Mouse (Mus musculus) liver, embryonic 14.5 days (tissue): ENCODE measurements around the gene Stard3. TPM values are rescaled to one million over a fixed set of nuclear protein-coding genes. Genes with fewer than 3 reads are reported as not detected.

ENCODE experiments used
- ATAC-seq: fragments of 200-750 bp; cut with Nextera tagmentation; 2 replicates; pipeline ENCODE4 v1.8.0; 2017; ENCODE audit warnings: moderate number of reproducible peaks, mild to moderate bottlenecking, moderate library complexity; ENCODE audit not compliant: insufficient read depth
- DNase-seq, 3 experiments: peaks; one replicate each; pipeline ENCODE4 v3.0.0-alpha.2; 2012 to 2013; ENCODE audit warnings: low read depth in 3 of 3, low spot score in 3 of 3
- H3K27ac ChIP-seq: fragments of 300-500 bp; sonication (generic); 2 replicates; pipeline ENCODE4 v1.5.1; 2014; ENCODE audit warnings: moderate library complexity, mild to moderate bottlenecking, control low read depth, inconsistent platforms
- H3K27me3 ChIP-seq: fragments of 300-500 bp; sonication (generic); 2 replicates; pipeline ENCODE4 v1.6.1; 2014; ENCODE audit warnings: mild to moderate bottlenecking, low read length, moderate library complexity; ENCODE audit not compliant: control insufficient read depth, insufficient read depth
- H3K36me3 ChIP-seq: fragments of 300-500 bp; sonication (generic); replicated peaks from 2 replicates; pipeline ENCODE4 v1.6.1; 2014; ENCODE audit warnings: low read depth; ENCODE audit not compliant: control insufficient read depth, insufficient read depth
- H3K4me1 ChIP-seq, 2 experiments: fragments of 200-500 bp in 1 of 2; fragments of 300-500 bp in 1 of 2; sonication (generic) in 1 of 2; replicated peaks; 2 replicates each; pipeline ENCODE4 v1.6.1; 2012 to 2014; ENCODE audit warnings: antibody characterized with exemption in 1 of 2, inconsistent platforms in 1 of 2, low read length in 1 of 2; ENCODE audit not compliant: control insufficient read depth in 2 of 2, insufficient read depth in 2 of 2
- H3K4me2 ChIP-seq: fragments of 300-500 bp; sonication (generic); 2 replicates; pipeline ENCODE4 v1.6.1; 2014; ENCODE audit warnings: low read depth, mild to moderate bottlenecking, control low read depth, moderate library complexity
- H3K4me3 ChIP-seq, 2 experiments: fragments of 200-500 bp in 1 of 2; fragments of 300-500 bp in 1 of 2; sonication (generic) in 1 of 2; 2 replicates each; pipeline ENCODE4 v1.5.1; 2012 to 2014; ENCODE audit warnings: low read depth in 2 of 2, low read length in 2 of 2, mild to moderate bottlenecking in 2 of 2, control low read depth in 1 of 2, inconsistent platforms in 1 of 2, moderate library complexity in 1 of 2; ENCODE audit not compliant: insufficient read depth in 1 of 2
- H3K9ac ChIP-seq: fragments of 300-500 bp; sonication (generic); replicated peaks from 2 replicates; pipeline ENCODE4 v1.6.1; 2014; ENCODE audit warnings: mild to moderate bottlenecking, control low read depth, moderate library complexity
- H3K9me3 ChIP-seq: fragments of 300-500 bp; sonication (generic); 2 replicates; pipeline ENCODE4 v1.6.1; 2016; ENCODE audit warnings: low read length, mixed read lengths; ENCODE audit not compliant: control insufficient read depth
- CTCF ChIP-seq: IDR thresholded peaks from 2 replicates; pipeline ENCODE4 v1.5.1; 2016; ENCODE audit warnings: antibody characterized with exemption, low read depth, control low read depth
- EP300 ChIP-seq: IDR thresholded peaks from 2 replicates; pipeline ENCODE4 v1.6.1; 2016; ENCODE audit warnings: antibody characterized with exemption, low read depth
- WGBS: fragments of 180-500 bp; shearing (Covaris S2); extraction: QIAGEN DNeasy Blood & Tissue Kit; methylation state at CpG from one replicate; pipeline ENCODE4 v1.1.7; 2014; ENCODE audit not compliant: insufficient replicate concordance; 5-methylcytosine and 5-hydroxymethylcytosine counted together
- polyA plus RNA-seq, 2 experiments: library from polyadenylated mRNA; depleted of rRNA in 1 of 2; stranded (reverse) in 1 of 2; unstranded in 1 of 2; fragments of >200 nt; fragmentation: Nextera tagmentation in 1 of 2; extraction: Ambion mirVana in 1 of 2; gene quantifications; 2 replicates each; pipeline versions ENCODE4 v1.2.1 to v1.2.3; 2012 to 2014

The Stard3 gene
- polyA plus RNA-seq, 2 experiments: 11.6 to 16.8 TPM

GRCm38 (mm10) chr11:98345253-98345652, 12.9 kb upstream of the Stard3 start:
- no peak for TF ChIP-seq EP300
- peak; percentile 89 for TF ChIP-seq CTCF
- no peaks in the 10 kb centered on the region for H3K36me3 ChIP-seq
- H3K9ac ChIP-seq: no peak overlapping the region
- no peak overlapping the region for H3K4me3 ChIP-seq
- H3K27ac ChIP-seq: no peak overlapping the region
- 3% methylated on average over 14 of the region's 14 CpGs for WGBS
- no peaks in the 10 kb centered on the region for H3K9me3 ChIP-seq
- H3K4me1 ChIP-seq: no peaks in the 10 kb centered on the region
- H3K27me3 ChIP-seq: peaks cover 72% of the 10 kb centered on the region
- ATAC-seq (no peak), DNase-seq (peak in 2 of 3 experiments; percentile 28 to 35)
- no peak overlapping the region for H3K4me2 ChIP-seq

GRCm38 (mm10) chr11:98346168-98346567, 12.0 kb upstream of the Stard3 start:
- DNase-seq (no peak), ATAC-seq (no peak)
- 12% methylated on average over 9 of the region's 9 CpGs for WGBS
- H3K27ac ChIP-seq: no peak overlapping the region
- H3K36me3 ChIP-seq: no peaks in the 10 kb centered on the region
- peaks cover 74% of the 10 kb centered on the region for H3K27me3 ChIP-seq
- no peak for TF ChIP-seq CTCF
- no peak for TF ChIP-seq EP300
- H3K4me1 ChIP-seq: no peaks in the 10 kb centered on the region
- no peak overlapping the region for H3K9ac ChIP-seq
- no peak overlapping the region for H3K4me3 ChIP-seq
- H3K4me2 ChIP-seq: no peak overlapping the region
- H3K9me3 ChIP-seq: no peaks in the 10 kb centered on the region

GRCm38 (mm10) chr11:98347385-98348082, 10.6 kb upstream of the Stard3 start:
- peaks cover 65% of the 10 kb centered on the region for H3K27me3 ChIP-seq
- H3K9ac ChIP-seq: no peak overlapping the region
- WGBS: 11% methylated on average over 12 of the region's 12 CpGs
- H3K36me3 ChIP-seq: no peaks in the 10 kb centered on the region
- no peak overlapping the region for H3K27ac ChIP-seq
- H3K4me3 ChIP-seq: no peak overlapping the region
- ATAC-seq (no peak), DNase-seq (no peak)
- H3K9me3 ChIP-seq: no peaks in the 10 kb centered on the region
- no peak overlapping the region for H3K4me2 ChIP-seq
- no peak for TF ChIP-seq CTCF
- TF ChIP-seq EP300: no peak
- no peaks in the 10 kb centered on the region for H3K4me1 ChIP-seq

GRCm38 (mm10) chr11:98348083-98348961, 9.8 kb upstream of the Stard3 start, which contains the start of gene Ppp1r1b:
Ppp1r1b (plus strand) TSS chr11:98348404.
- no peak for ATAC-seq
- H3K27ac ChIP-seq: no peak within 1 kb of the TSS
- TF ChIP-seq CTCF (no peak), EP300 (no peak)
- H3K36me3 ChIP-seq: no peaks in the 10 kb centered on the region
- peak within 1 kb of the TSS in 1 of 2 experiments; percentile 29; a peak in 2 of 4 replicates for H3K4me3 ChIP-seq
- DNase-seq: no peak
- H3K4me2 ChIP-seq: peak within 1 kb of the TSS; percentile 45
- H3K9ac ChIP-seq: no peak within 1 kb of the TSS
- H3K9me3 ChIP-seq: no peaks in the 10 kb centered on the region
- H3K27me3 ChIP-seq: peaks cover 64% of the 10 kb centered on the region
- no peaks in the 10 kb centered on the region for H3K4me1 ChIP-seq
- 1% methylated on average over 55 of the region's 55 CpGs for WGBS

GRCm38 (mm10) chr11:98349308-98349707, 8.9 kb upstream of the Stard3 start:
- TF ChIP-seq CTCF (no peak), EP300 (no peak)
- ATAC-seq (no peak), DNase-seq (no peak)
- no peak overlapping the region for H3K9ac ChIP-seq
- WGBS: 7% methylated on average over 9 of the region's 9 CpGs
- H3K4me2 ChIP-seq: no peak overlapping the region
- no peak overlapping the region for H3K27ac ChIP-seq
- H3K27me3 ChIP-seq: peaks cover 66% of the 10 kb centered on the region
- no peaks in the 10 kb centered on the region for H3K36me3 ChIP-seq
- no peak overlapping the region for H3K4me3 ChIP-seq
- no peaks in the 10 kb centered on the region for H3K4me1 ChIP-seq
- no peaks in the 10 kb centered on the region for H3K9me3 ChIP-seq
